Mouse (Mus musculus) frontal cortex, adult (tissue): ENCODE results near the gene Plekhd1.

Experiments used
- ATAC-seq: cut with Nextera tagmentation; 2 replicates; pipeline ENCODE4 v1.9.2; 2017; ENCODE audit warnings: mild to moderate bottlenecking, moderate library complexity, mixed read lengths; ENCODE audit not compliant: low TSS enrichment

Plekhd1 gene

DNA sequence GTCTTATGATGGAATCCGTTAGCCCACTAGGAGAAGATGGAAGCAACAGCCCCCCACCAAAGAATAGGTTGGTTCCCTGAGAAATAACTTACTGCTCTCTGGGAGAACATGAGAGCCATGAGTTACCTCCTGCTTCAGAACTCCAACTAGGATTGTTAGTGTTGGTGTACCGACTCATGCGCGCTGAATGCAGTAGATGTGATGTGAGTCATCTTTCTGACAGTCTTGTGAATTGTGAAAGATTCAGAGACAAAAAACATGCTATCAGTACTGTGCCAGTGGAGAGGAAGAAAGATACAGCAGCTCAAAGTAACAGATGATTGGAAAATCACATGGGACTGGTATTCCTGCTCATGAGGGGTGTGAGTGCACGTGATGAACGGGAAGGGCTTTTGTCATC is 59.2 kb downstream of the Plekhd1 start:
- ATAC-seq = peak; percentile 91

DNA sequence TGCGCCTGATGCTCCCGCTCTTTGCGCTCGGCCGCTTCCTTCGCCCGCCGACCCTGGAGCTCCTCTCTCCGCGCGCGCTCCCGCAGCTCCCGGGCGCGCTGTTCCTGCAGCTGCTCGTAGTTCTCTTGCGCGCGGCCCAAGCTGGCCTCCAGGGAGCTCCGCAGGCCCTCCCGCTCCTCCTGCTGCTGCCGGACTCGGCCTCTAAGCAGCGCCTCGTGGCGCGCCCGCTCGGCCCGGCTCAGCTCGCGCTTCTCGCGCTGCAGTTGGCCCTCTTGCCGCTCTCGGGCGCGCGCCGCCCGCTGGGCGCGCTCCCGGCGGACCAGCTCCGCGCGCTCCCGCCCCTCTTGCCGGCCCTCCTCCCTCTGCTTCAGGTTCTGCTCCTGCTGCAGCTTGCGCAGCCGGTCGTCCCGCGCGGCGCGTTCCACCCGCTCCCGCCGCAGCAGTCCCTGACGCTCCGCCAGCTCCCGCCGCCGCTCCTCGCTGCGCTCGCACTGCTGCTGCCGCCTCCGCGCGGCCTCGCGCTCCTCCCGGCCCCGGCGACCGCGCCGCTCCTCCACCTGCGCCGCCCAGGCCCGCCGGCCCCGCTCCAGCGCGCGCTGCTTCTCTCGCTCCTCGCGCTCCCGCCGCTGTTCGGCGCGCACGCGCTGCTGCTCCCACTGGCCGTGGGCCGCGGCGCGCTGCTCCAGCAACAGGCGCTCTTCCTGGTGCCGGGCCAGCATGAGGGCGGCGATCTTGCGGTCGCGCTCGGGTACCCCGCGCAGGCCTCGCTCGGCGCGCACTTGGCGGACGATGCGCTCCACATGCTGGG is 65.6 kb downstream of the Plekhd1 start:
- no peak for ATAC-seq

DNA sequence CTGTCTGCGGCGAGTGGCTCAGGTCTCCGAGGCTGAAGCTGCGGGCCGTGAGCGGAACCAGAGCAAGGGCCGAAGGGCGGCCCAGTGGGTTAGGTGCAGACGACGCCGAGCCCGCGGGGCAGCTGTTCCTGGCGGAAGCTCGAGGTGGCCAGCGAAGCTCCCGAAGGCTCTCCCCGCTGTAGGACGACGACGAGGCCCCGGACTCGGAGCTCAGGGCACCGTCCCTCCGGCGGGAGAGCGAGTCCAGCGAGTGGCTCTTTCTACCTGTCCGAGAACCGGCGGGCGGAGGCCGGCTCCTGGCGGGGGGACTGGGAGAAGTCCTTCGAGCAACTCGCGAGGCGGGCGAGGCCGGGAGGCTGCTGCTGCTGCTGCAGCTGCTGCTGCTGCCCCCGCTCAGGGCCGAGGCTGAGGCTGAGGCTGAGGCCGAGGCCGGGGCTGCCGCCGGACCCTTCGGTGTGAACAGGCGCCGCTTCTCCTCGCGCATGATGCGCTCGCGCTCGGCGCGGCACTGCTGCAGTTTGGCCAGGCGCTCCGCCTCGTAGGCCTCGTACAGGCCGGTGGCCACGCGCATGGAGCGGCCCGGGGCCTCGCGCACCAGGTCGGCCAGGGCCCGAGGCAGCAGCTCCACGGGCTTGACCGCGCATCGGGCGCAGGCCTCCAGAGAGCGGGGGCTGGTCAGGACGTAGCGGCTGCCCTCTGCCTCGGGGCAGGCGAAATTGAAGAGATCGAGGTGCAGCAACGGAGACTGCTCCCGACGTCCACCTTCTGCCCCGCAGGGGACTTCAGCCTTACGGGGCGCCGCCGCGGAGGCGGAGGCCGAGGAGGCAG is 66.4 kb downstream of the Plekhd1 start:
- no peak for ATAC-seq

DNA sequence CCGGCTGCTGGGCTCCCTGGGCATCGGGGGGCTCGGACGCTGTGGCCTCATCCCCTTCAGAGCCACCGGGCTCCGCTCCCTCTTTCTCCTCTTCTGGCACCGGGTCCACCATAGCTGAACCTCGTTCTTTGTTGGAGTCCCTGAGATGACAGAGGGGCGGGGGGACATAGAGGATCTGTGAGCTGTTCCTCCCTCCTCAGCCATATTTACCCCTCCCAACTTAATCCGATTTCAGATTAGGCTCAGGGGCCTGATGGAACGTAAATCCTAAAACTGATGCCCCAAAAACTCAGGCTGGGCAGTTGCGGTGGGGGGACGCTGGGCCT is 67.0 kb downstream of the Plekhd1 start:
- ATAC-seq = no peak

DNA sequence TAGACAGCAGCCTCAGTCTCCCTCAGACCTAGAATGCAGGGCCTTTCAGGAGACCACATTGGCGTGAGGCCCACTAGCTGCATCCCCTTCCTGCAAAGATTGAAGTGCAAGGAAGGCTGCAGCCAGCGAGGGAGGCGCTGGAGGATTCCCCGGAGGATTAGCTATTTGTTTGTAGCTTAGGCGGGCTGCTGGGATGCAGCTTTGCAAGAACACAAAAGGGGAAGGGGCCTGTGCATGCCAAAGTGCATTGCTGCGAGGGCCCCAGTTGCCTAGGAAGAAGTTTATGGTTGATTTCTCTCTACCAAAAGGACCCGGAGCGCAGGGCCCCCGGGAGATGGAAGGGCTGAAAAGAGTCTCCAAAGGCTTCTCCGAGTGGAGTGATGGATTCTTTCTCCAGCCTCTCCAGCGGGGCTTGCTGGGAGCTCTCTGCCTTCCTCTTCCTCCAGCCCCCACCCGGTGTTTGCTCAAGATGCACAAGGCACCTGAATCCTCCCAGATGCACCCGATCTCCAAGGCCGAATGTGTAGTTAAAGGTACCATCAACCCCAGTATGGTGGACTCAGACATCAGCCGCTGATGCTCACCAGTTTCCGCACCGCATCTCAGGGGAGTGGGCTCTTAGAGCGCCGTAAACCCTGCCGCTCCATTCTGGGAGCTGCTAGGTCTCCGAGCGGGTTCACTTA is 67.5 kb downstream of the Plekhd1 start:
- peak; percentile 58 for ATAC-seq

DNA sequence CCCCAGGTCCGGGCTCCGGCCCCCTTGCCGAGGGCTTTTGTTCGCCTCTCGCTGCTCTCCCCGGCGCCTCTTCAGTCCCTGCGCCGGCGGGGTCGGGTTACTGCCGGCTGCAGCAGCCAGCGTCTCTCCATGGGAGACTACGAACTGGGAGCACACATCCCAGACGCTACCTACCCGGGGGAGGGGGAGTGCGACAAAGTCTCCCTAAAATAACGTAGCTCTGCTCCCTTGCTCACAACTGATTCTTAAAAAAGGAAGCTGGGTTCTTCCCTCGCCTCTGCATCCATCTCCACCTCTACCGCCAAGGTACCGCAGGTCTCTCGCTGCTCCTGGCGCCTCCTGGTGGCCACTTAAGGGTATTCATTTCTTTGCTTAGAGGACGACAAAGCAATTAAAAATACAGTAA is 68.0 kb downstream of the Plekhd1 start, which contains the start of gene Ccdc177:
Gene Ccdc177, minus strand, starts transcription at position 292 of the 406 bp plus-strand sequence.
- ATAC-seq = peak; percentile 91

DNA sequence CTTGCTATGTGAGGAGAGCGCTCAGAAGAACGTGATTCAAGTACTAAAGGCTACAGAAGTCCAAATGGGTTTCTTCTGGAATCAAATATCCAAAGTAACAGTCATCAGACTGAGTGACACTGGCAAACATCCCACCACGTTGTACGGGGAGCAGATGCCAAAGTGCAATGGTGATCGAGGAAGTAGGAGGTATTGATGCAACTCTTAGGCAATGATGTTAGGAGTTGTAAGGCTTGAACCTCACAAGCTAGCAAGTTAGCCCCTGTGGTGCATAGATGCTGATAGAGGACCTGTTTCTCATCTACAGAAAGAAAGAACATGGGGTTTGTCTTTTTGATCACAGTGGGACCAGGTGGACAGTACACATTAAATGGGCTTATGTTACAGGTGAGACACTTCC is 70.6 kb downstream of the Plekhd1 start:
- no peak for ATAC-seq

DNA sequence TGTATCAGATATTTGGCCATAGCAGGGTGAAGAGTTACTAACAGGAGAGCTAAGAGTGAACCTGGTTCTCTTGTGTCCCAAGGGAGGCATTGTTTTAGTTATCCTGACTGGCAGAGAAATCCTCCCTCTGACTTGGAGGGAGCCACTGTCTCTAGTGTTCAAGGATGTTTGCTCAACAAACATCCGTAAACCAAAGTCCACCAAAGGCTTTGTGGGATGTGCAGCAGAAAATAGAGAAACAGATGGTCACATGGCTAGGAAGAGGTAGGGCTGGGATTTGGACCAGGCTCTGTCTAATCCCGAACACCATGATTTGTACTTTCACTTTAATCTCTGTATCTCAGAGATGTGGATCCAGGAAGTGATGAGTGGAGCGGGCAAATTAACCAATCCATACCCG is 71.7 kb downstream of the Plekhd1 start:
- ATAC-seq = no peak

DNA sequence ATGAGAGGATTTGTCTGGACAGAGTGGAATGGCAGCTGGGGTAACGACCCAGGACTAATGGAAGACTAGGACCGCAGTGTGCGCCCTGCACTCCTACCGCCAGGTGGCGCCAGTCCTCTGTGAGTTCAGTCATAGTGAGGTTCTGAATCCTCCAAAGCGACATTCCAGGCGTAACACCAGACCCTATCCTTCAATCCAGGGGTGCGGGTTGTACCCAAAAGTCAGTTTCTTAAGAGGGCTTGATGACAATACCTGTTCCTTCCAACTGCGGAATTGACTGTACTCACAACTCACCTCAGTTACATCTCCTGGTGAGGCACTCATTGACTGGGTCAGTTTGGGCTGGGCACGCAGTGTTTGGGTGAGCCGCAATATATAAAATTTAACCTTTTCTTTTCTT is 77.3 kb downstream of the Plekhd1 start:
- ATAC-seq = peak; percentile 92
